Mouse (Mus musculus) kidney, postnatal 36 days (tissue): ENCODE measurements around the gene Neb.
A peak's percentile ranks its signal among the peaks of the same experiment; 100 is the strongest.

Experiments used
- DNase-seq, 2 experiments: peaks; one replicate each; pipeline ENCODE4 v3.0.0; 2021 to 2022; ENCODE audit warnings: mixed read lengths in 2 of 2

The Neb gene

GRCm38 (mm10) chr2:52372480-52372879, 5.8 kb downstream of the Neb start:
- DNase-seq = peak; percentile 7 to 9

GRCm38 (mm10) chr2:52372080-52372479, 6.2 kb downstream of the Neb start:
- DNase-seq = no peak

- peak; percentile 9 to 31 for DNase-seq
These were observed 7.2 kb downstream of the Neb start for GRCm38 (mm10) chr2:52371066-52371465.

GRCm38 (mm10) chr2:52369622-52370021, 8.7 kb downstream of the Neb start:
- DNase-seq = no peak

- no peak for DNase-seq
These were observed 10.6 kb downstream of the Neb start for GRCm38 (mm10) chr2:52367665-52368064.

GRCm38 (mm10) chr2:52367248-52367647, 11.0 kb downstream of the Neb start:
- no peak for DNase-seq

GRCm38 (mm10) chr2:52361086-52361485, 17.2 kb downstream of the Neb start:
- no peak for DNase-seq

GRCm38 (mm10) chr2:52359722-52360121, 18.6 kb downstream of the Neb start:
- DNase-seq = no peak

- no peak for DNase-seq
These were observed 20.1 kb downstream of the Neb start for GRCm38 (mm10) chr2:52358156-52358555.

- no peak for DNase-seq
These were observed 27.2 kb downstream of the Neb start for GRCm38 (mm10) chr2:52351029-52351428.

- no peak for DNase-seq
These were observed 37.3 kb downstream of the Neb start for GRCm38 (mm10) chr2:52340990-52341389.

GRCm38 (mm10) chr2:52335556-52335955, 42.7 kb downstream of the Neb start:
- no peak for DNase-seq

GRCm38 (mm10) chr2:52335087-52335486, 43.2 kb downstream of the Neb start:
- no peak for DNase-seq

- no peak for DNase-seq
These were observed 44.7 kb downstream of the Neb start for GRCm38 (mm10) chr2:52333535-52333934.

- no peak for DNase-seq
These were observed 46.5 kb downstream of the Neb start for GRCm38 (mm10) chr2:52331761-52332160.

GRCm38 (mm10) chr2:52327244-52327815, 50.9 kb downstream of the Neb start:
- DNase-seq = no peak

GRCm38 (mm10) chr2:52321866-52322265, 56.4 kb downstream of the Neb start:
- DNase-seq = no peak

- DNase-seq = no peak
These were observed 58.1 kb downstream of the Neb start for GRCm38 (mm10) chr2:52320175-52320574.

- no peak for DNase-seq
These were observed 59.2 kb downstream of the Neb start for GRCm38 (mm10) chr2:52319020-52319567.

GRCm38 (mm10) chr2:52317471-52317870, 60.8 kb downstream of the Neb start:
- no peak for DNase-seq

GRCm38 (mm10) chr2:52315737-52316136, 62.5 kb downstream of the Neb start:
- no peak for DNase-seq

- DNase-seq = no peak
These were observed 63.1 kb downstream of the Neb start for GRCm38 (mm10) chr2:52314922-52315730.

- no peak for DNase-seq
These were observed 67.5 kb downstream of the Neb start for GRCm38 (mm10) chr2:52310757-52311156.

- DNase-seq = no peak
These were observed 71.6 kb downstream of the Neb start for GRCm38 (mm10) chr2:52306635-52307034.
